Mouse (Mus musculus) embryonic stem cell, embryonic (primary cell): ENCODE measurements at regions not wholly inside any gene's neighbourhood (a gene's known extent, or its start where the extent isn't known, plus 50 kb on each side); places are given as distances from the start of the nearest gene placed in this dataset.

ENCODE experiments used
- CTCF ChIA-PET, 4 experiments: fragments of 300-600 bp in 2 of 4; fragments of 350-600 bp in 2 of 4; sonication (Branson Sonifier 250); formaldehyde crosslinking; loops; one replicate each; lab custom pipeline; 2022; ENCODE audit warnings: inconsistent platforms in 2 of 4; lab: Charles Lee
- POLR2A ChIA-PET, 4 experiments: fragments of 300-600 bp in 2 of 4; fragments of 350-600 bp in 2 of 4; sonication (Branson Sonifier 250); formaldehyde crosslinking; loops; one replicate each; lab custom pipeline; 2022; ENCODE audit warnings: antibody characterized with exemption in 4 of 4, inconsistent platforms in 1 of 4; lab: Charles Lee

DNA sequence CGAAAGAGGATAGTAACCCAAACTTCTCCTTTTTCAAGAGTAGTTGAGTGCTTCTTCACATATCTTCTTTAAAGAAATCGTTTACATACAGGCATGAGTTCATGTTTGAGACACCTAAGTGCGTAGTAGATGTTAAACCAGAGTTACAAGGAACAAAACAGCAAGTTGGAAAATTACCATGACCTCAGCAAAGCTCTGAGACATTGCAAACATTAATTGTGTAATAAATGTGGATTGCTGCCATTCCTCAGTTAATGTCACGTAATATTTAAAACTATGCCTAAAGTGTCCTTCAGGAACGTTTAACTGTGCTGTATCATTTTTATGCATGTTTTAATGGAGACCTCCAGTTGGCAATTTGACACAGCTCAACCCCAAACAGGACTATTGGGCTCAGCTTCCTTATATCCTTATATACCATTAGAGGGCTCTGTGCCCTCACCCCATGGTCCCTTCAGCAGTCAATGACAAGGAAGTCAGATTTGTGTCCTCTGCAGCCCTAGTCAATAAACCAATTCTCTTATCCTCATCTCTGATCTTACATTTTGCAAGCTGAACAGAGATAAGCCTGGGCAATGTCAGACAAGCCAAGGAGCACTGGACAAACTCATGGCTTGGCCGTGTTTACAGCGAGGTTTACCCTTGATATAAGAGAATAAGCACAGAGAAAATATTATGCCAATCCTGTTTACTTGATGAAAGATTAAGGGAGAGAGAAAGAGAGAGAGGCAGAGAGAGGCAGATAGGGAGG lies 513.9 kb downstream of the Dcdc2c start:
- ChIA-PET POLR2A (no interaction called here), CTCF (no interaction called here)

DNA sequence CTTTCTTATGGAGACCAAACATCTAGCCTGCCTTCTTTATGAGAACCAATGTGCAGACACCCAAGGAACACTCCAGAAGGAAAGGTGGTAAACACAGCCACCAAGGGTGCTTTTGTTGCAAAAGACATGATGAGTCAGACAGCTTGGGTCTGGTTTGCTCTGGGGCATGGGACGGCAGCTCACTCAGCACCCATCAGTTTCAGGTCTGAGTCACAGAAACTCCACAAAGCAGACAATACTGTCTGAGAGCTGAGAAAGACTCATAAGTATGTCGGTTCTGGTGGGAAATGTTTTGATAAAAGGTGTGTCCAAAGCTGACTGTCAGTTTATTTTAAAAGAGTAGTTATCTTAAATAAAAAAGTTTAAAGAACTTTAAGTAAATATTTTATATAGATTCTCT lies 553.0 kb downstream of the Dcdc2c start:
- POLR2A ChIA-PET = no interaction called here
- CTCF ChIA-PET = interaction anchor here in 1 of 4 experiments (0.6 kb wide), 1 partner anchor 848 kb away, joined by 3 read pairs; no protein-coding TSS in a partner anchor

DNA sequence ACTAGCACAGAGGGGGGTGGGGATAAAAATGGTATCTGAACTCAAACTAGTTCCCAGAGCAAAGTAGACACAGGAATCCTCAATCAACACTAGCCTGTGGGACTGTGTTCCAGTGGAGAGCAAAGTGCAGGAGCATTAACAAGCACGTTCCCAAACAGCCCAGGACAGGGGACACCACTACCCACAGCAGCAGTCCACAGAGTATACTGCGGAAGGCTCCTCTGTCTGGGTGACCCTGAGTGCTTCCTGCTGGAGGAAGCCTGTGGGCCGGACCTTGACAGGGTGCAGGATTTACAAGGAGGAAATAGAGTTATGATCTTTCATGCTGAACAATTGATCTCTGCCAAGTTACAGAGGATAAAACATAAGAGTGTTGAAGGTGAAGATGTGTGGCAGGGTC lies 560.0 kb downstream of the Dcdc2c start:
- POLR2A ChIA-PET = no interaction called here
- CTCF ChIA-PET = no interaction called here

DNA sequence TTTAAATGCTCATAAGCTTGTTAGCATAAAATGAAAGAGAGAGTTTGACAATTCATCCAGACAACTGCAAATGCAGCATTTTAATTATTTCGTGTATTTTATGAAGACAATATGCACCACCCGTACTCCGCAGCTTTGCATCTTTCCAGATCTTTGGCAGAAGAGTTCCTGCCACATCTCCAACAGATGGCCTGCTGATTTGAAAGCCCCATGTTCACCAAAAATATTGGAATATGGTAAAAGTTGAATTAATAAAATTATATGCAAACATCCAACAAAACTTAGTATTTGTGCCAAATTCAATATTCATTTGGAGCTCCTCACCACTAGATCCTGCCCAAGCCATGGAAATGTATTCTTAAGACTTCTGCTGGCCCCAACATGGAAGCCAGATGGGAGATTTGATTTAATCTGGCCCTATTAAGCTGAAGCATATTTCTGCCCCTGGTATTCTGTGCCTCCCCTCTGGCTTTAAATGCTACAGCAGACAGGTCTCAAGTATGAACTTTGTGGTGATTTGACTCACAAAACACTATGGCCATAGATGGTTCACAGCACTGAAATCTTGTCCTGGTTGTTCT lies 567.8 kb downstream of the Dcdc2c start:
- ChIA-PET CTCF (interaction anchor here in 1 of 4 experiments (0.6 kb wide), 1 partner anchor 649 kb away, joined by 3 read pairs; no protein-coding TSS in a partner anchor), POLR2A (no interaction called here)

DNA sequence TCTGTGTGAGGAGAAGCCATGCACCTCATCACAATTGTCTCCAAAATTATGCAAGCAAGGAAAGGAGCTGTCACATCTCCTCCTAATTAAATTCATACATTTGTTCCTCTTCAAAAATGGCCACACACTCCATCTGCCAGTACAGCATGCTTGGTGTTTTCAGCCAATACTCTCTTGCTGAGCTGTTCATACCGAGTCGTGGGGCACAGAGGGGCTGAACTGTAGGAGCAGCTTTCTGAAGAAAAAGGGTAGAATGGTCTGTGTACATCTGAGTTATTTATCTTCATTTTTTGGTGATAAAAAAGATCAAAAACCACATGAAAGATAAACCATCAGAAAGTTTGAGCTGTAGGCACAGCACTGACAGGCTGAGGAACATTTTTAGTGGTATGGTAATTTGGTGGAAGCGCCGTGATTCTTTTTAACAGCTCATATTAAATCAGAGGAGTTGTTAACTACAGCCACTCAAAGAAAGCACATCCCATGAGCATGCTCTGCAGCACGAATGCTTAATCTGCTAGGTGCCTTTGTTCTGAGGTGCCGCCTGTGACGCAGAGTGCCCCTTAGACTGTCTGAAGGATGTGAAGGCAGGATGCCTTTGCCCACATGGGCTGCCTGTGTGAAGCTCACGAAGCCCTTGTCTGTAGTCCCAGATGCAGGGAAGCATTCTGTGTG lies 573.8 kb downstream of the Dcdc2c start:
- CTCF ChIA-PET = no interaction called here
- POLR2A ChIA-PET = no interaction called here

DNA sequence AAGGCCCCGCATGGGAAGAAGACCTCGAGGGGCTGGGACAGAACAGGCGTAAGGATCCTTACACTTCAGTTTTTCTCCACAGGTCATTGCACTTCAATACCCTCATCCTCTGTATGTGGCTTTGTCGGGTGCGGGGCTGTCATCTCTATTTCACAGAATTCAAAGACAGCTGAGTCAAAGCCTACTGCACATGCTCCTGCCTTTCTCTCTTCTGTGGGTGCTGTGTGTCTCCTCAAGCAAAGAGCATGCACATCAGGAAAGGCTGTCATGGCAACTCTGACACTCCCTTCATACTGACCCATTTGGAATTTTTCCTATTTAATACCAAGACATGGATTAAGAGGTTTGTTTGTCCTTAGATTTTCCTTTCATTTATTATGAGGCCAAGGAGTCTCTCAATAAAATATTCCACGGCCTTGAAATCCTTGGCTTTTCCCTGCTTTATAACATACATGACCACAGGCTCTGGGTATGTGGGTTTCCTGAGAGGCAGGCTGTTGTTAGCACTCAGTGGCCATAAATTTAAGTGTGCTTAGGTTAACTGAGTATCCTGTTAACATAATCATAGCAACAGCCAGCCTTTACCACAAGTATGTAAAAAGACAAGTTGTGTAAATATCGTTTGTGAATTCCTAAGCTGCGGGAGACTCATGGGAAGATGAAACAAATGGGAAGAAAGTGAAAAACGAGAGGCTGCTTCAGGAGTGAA lies 574.5 kb downstream of the Dcdc2c start:
- POLR2A ChIA-PET = no interaction called here
- CTCF ChIA-PET = no interaction called here

DNA sequence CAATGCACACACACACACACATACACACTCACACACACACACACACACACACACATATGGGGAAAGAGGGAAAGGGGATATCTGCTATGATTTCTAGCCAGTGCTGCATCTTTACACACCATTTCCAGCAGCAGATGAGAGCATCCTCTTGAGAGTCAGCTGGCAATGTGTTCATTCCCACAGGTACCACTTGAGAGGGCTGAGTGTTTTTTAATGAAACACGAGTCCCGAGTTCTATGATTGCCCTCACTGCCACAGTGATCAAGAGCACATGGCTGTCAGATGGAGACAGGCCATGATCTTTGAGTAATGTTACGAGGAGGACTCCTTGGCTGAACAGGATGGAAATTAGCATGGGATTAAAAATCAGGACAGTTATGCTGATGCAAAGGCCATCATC lies 589.3 kb downstream of the Dcdc2c start:
- ChIA-PET CTCF (interaction anchor here in 1 of 4 experiments (0.6 kb wide), 1 partner anchor 577 kb away, joined by 3 read pairs; no protein-coding TSS in a partner anchor), POLR2A (no interaction called here)

DNA sequence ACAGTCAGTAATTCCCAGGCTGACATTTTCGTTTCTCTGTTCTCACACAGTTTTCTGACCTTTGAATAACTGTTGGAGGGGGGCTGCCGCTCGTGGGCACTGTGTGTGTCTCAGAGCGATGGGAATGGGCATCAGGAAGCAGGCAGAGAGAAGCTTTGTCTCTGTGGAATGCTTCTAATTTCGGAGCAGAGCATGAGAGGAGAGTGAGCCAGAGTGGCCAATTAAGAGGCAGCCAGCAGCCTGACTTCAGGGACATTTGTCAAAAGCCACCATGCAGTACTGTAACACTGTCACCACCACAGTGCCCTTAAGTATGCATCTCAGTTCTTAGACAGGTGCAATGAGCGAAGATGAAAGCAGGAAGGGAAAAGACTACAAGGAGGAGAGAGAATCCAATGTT lies 592.1 kb downstream of the Dcdc2c start:
- ChIA-PET CTCF (no interaction called here), POLR2A (interaction anchor here in 1 of 4 experiments (0.6 kb wide), 1 partner anchor 35 kb away, joined by 3 read pairs; no protein-coding TSS in a partner anchor)

DNA sequence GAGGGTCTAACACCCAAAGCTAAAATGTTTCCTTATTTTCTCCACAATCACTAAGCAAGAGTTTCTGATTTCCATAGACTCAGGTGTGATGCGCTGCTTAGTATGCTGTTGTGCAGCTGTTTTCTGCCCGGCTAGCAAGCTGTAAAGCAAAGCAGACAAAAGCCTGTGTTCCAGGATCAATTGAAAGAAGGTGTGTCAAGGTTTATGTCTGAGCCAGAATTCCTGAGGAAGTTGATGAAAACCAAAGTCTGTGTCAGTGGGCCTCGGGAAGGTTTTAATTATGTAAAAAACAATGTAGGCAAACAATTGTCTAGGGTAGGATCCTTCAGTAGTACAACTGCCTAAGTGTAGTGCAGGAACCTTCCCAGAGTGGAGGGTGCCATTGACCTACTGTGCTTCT lies 604.6 kb downstream of the Dcdc2c start:
- ChIA-PET CTCF (interaction anchor here in 1 of 4 experiments (0.6 kb wide), 1 partner anchor 631 kb away, joined by 3 read pairs; no protein-coding TSS in a partner anchor), POLR2A (no interaction called here)

DNA sequence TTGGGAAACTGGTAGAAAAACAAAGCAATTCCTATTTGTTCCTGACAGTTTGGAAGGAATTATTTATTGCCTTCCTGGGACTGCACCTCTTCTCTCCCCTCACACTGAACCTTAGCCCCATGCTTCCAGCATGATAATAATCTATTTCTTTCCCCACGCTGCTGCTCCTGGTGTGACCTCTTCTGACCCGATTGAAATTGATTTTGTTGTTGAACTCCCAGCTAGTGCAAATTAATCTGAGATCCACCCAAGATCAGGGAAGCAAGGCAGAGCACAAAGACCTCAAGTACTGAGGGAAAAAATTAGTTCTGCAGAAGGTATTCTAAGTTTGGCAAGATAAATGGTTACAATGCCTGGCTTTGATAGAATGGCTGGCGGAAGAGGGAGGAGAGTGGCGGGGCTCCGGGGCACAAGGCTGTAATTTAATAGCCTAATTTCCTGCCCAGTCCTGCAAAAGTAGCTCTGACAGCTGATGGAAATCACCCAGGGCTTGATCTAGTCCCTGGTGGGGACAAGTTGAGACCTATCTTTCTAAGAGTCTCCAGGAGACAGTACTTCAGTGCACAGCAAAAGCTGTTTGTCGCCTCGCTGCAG lies 604.6 kb upstream of the Sox11 start:
- POLR2A ChIA-PET = interaction anchor here in 1 of 4 experiments (1.2 kb wide), 1 partner anchor 26 kb away, joined by 3 read pairs; no protein-coding TSS in a partner anchor

DNA sequence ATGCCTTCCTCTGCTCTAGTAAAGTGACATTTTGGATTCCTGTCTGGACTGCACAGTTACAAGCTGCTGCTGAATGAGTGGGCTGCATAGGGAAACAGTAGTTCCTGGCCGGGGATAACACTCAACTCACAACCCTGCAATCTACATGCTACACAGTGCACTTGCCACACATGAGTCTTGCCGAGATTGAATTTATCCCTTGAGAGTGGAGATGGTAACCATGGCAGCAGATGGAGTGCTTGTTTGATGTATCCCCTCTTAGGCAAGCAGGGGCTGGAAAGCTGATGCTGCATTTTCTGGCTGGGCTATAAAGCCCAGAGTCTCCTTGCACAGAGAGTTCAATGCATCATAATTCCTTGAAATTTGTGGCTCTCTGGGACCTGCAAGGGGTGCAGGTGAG lies 603.0 kb upstream of the Sox11 start:
- POLR2A ChIA-PET = no interaction called here
- CTCF ChIA-PET = no interaction called here

More for the DNA sequence above, 604.6 kb upstream of the Sox11 start:
- CTCF ChIA-PET = no interaction called here

DNA sequence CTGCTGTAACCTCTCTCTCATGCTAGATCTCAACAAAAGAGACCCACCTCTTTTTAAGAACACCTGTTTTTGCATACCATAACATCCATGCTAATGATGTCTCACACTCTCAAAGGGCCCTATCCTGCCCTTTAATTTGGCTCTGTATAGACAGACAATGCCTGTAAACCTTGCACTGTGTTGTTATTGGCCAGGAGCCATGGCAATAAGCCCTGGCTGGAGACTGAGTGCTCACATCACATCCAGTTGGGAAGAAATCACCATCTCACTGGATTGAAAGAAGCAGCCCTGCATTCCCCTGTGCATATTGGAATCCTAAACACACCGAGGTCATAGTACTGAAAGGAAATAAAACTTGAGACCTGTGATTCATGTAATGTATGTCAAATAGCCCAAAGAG lies 598.7 kb upstream of the Sox11 start:
- CTCF ChIA-PET = no interaction called here

DNA sequence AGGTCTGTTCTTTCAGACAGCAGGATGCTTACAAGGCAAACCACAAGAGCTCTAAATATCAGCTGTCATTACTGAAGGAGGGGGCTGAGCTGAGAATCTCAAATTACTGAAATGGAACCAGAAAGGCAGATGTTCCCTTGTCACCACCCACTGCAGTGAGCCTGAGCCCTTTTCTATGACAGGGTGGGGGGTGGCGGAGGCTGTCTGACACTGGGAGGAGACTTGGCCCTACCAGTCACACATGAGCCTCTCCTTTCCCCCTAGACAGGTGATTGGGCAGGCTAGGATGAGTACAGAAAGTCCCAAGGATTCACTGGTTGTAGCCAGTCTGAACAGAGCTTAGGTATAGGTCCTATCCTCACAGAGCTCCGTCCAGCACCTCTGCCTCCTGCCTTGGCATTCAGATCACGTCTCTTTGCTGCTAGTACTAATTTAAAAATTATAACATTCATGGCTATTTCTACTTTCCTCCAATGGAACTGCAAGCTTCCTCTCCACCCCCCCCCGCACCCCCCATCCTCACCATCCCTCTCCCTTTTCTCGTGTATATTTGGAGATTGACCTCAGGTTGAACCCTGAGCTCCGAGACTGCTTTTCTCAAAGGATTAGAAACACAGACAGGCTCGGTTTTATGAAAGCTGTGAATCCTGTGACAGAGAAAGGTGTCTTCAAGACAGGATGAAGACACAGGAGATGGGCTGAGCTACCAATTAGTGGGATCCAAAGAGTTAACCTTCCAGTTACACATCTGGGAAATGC lies 590.2 kb upstream of the Sox11 start:
- ChIA-PET CTCF (interaction anchor here in 1 of 4 experiments (0.5 kb wide), 1 partner anchor 768 kb away, joined by 3 read pairs; no protein-coding TSS in a partner anchor), POLR2A (interaction anchor here in 2 of 4 experiments (0.6 to 1.1 kb wide), 4 partner anchors 10 to 1517 kb away, joined by 3 read pairs; partner anchors contain the start of gene Rnf144a (in 1 of the 2))

More for the DNA sequence above, 598.7 kb upstream of the Sox11 start:
- POLR2A ChIA-PET = no interaction called here

DNA sequence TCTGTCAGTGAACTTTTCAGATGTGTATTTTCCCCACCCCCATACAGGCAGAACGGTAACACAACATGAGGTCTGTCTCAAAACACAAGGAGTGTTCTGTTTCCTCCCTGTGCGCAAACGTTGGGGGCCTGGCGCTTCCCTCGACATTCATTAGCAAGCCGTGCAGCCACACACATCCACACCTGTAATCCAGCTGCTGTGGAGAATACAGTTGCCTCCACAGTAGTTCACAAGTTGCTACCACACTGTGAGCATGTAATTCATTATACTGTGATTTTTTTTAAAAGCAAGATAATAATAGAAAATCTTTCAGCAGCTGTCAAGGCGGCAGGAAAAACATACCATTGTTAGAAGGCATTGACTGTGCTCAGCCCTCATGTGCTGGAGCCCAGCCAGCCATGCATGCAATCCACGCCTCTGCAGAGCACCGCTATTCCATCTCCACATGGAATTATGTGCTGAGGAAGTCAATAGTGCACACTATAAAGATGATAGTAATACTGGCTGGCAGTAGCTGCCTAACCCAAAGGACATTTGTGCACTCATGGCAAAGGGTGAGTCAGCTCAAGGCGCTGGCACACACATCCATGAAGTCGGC lies 586.1 kb upstream of the Sox11 start:
- POLR2A ChIA-PET = no interaction called here
- CTCF ChIA-PET = interaction anchor here in 1 of 4 experiments (0.5 kb wide), 1 partner anchor 127 kb away, joined by 3 read pairs; no protein-coding TSS in a partner anchor

DNA sequence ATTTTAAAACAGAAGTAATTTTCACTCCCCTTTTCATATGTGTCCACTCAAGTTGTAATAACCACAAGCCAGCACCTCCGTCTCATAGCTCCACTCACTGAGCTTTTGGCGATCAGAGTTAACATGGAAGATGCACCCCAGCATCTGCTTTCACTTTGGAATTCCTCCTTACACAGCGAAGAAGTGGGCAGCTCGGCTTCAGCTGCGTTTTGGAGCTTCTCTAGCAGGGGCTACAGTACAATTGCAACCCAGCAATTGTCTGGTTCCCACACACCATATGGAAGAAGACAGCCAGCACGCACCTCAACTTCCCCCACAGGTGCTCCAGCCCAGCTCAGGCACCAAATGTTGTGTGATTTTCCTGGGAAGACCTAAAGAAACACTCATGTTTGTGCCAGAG lies 584.4 kb upstream of the Sox11 start:
- POLR2A ChIA-PET = no interaction called here
- CTCF ChIA-PET = no interaction called here

DNA sequence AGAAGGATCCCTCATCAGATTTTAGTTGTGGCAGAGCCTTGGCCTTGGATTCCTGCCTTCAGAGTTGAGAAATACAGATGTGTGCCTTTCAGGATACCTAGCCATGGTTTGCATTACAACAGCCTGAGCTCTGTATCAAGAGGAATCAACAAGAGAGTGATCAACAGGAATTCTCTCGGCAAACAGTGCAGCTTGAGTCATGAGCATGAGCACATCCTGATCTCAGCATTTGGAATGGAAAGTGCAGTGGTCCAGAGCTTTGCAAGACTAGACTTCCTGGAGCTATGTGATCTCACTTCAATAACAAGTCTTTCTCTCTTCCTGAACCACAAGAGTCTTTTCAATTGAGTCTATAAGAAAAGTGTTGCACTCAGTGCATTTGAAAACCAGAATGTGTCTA lies 578.2 kb upstream of the Sox11 start:
- ChIA-PET CTCF (no interaction called here), POLR2A (no interaction called here)

DNA sequence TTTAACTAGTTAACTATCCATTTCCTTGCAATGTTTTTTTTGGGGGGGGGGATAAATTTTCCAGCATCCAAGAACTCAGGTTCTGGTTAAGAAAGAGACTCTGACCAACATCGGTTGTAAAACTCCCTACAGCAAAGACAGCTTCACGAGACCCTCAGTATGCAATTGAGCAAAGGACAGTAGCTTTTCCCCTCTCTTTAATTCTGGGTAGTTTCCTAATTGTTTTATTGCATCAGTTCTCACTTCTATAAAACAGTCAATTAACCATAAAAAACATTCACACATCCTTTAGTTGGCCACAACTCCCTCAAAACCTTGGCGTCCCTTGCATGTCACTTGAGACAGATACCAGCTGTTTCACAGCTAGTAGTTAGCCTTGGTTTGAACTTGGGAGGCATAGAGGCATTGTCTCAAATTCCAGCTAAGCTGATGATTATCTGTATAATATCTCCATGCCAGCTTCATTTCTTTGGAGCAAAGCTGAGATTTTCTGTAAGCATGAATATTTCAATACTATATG lies 574.1 kb upstream of the Sox11 start:
- POLR2A ChIA-PET = no interaction called here
- CTCF ChIA-PET = interaction anchor here in 1 of 4 experiments (0.6 kb wide), 1 partner anchor 505 kb away, joined by 3 read pairs; no protein-coding TSS in a partner anchor
